Mouse (Mus musculus) liver, embryonic 13.5 days (tissue): Measurements from ENCODE around the gene Olfr819. TPM values are rescaled to one million over a fixed set of nuclear protein-coding genes. Genes with fewer than 3 reads are reported as not detected.

Source experiments
- polyA plus RNA-seq: library from polyadenylated mRNA; unstranded; fragments of >200 nt; fragmentation: Nextera tagmentation; extraction: Ambion mirVana; gene quantifications from 2 replicates; pipeline ENCODE4 v1.2.1, GENCODE M21; 2015

Olfr819 gene
- polyA plus RNA-seq, 1 experiment from 2014 or later = not detected

Other genes starting within 250 kb of the Olfr819 start
- gene Olfr805, start 237.9 kb downstream of the Olfr819 start, polyA plus RNA-seq = not detected in 2 replicates
- gene Olfr806, start 225.3 kb downstream of the Olfr819 start, polyA plus RNA-seq = not detected in 2 replicates
- gene Olfr807, start 209.5 kb downstream of the Olfr819 start, polyA plus RNA-seq = not detected in 2 replicates
- not detected in 2 replicates for gene Olfr808, start 201.8 kb downstream of the Olfr819 start, polyA plus RNA-seq
- not detected in 2 replicates for gene Olfr809, start 192.6 kb downstream of the Olfr819 start, polyA plus RNA-seq
- not detected in 2 replicates for gene Olfr810, start 172.3 kb downstream of the Olfr819 start, polyA plus RNA-seq
- not detected in 2 replicates for gene Olfr811, start 162.9 kb downstream of the Olfr819 start, polyA plus RNA-seq
- not detected in 2 replicates for gene Olfr812, start 121.2 kb downstream of the Olfr819 start, polyA plus RNA-seq
- gene Olfr813, start 111.9 kb downstream of the Olfr819 start, polyA plus RNA-seq = not detected in 2 replicates
- gene Olfr814, start 87.4 kb downstream of the Olfr819 start, polyA plus RNA-seq = not detected in 2 replicates
- gene Olfr815, start 61.4 kb downstream of the Olfr819 start, polyA plus RNA-seq = not detected in 2 replicates
- gene Olfr816, start 51.7 kb downstream of the Olfr819 start, polyA plus RNA-seq = not detected in 2 replicates
- not detected in 2 replicates for gene Olfr818, start 18.2 kb downstream of the Olfr819 start, polyA plus RNA-seq
- not detected in 2 replicates for gene Olfr247, start 8.9 kb upstream of the Olfr819 start, polyA plus RNA-seq
- gene Gm10310, start 17.8 kb upstream of the Olfr819 start, polyA plus RNA-seq = not detected in 2 replicates
- not detected in 2 replicates for gene Olfr820, start 45.4 kb upstream of the Olfr819 start, polyA plus RNA-seq
- not detected in 2 replicates for gene Olfr821, start 63.1 kb upstream of the Olfr819 start, polyA plus RNA-seq
- not detected in 2 replicates for gene Olfr822, start 103.9 kb upstream of the Olfr819 start, polyA plus RNA-seq
- not detected in 2 replicates for gene Olfr823, start 148.1 kb upstream of the Olfr819 start, polyA plus RNA-seq
- not detected in 2 replicates for gene Olfr824, start 162.7 kb upstream of the Olfr819 start, polyA plus RNA-seq
- not detected in 2 replicates for gene Olfr825, start 199.5 kb upstream of the Olfr819 start, polyA plus RNA-seq
- gene Olfr826, start 216.9 kb upstream of the Olfr819 start, polyA plus RNA-seq = not detected in 2 replicates
- not detected in 2 replicates for gene Olfr827, start 247.1 kb upstream of the Olfr819 start, polyA plus RNA-seq